ENCODE assay signal across 8 mouse cellular contexts in the genomic region with DNA sequence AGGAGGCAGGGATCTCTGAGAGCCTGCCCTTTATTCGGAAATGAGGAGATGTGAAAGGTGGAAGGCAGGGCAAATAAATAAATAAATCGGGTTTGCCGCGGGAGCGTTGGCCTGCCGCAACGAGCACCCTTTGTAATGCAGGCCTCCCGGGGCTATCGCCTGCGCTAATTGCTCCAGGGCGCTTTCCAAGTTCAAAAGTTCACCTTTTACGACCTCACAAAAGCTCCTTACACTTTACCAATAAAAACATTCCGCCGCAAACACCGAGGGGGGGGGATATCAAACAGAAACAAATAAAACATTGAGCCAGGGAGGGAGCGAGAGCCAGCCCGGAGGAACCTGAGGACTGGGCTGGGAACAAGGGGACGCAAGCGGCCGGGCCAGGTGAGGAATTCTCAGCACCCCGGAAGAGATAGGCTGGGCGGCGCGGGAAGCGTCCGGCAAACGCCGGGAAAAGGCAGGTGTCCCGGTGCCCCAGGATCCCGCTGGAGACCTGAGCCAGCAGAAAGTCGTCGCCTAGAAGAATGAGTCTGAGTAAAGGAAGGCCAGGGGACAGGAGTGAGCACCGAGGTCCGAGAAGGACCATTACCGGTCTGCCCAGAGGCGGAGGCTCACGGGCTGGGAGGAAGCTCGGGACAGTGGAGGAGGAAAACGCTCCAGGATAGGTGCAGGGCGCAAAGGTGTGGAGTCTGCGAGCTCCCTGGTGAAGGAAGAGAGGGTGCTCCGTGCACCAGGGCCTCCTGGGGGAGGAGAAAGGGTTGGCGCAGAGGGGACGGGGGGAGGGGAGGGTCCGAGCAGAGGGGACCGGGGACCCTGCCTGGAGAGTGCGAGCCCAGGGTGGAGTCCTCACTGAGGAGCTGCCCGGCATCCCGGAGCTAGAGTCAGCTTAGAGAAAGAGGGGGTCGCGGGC. TPM values are rescaled to one million over a fixed set of nuclear protein-coding genes. Genes with fewer than 3 reads are reported as not detected.
A peak's percentile ranks its signal among the peaks of the same experiment; 100 is the strongest.
DNase-seq lines count a peak whose midpoint lies in the region; ATAC-seq and TF ChIP-seq lines count a peak whose summit lies in the region.

No protein-coding gene starts in this region.

- ATAC-seq in erythroblast, adult 5-6 weeks (replicated peaks; ENCODE audit: low FRiP score, poor library complexity, severe bottlenecking) = no peak
- peak; percentile 72 for ATAC-seq in limb, embryonic 12.5 days (ENCODE audit: insufficient number of reproducible peaks, insufficient read depth, low FRiP score, low TSS enrichment, low read depth)
- ATAC-seq in midbrain, embryonic 16.5 days = peak; percentile 75

- no peak overlapping the region for H3K27ac ChIP-seq in CH12.LX (ENCODE audit: insufficient read depth, low read depth)
- H3K27ac ChIP-seq in cortical plate, adult 2 months (ENCODE audit: insufficient read depth, low read length) = no peak overlapping the region
- peak overlapping the region; percentile 91 for H3K27ac ChIP-seq in hindbrain, embryonic 10.5 days
- no peak overlapping the region for H3K27ac ChIP-seq in limb, embryonic 12.5 days
- no peak overlapping the region for H3K27ac ChIP-seq in midbrain, embryonic 16.5 days (ENCODE audit: low read length)

- no peak for TF ChIP-seq POLR2A in CH12.LX (IDR thresholded peaks at IDR 0.05; ENCODE audit: low read depth, low read length)
- no peak for TF ChIP-seq POLR2A in cortical plate, adult 2 months (IDR thresholded peaks at IDR 0.05; ENCODE audit: extremely low read depth, insufficient read depth, low read length)

- dilution Hi-C loops in CH12.LX (cut with MboI; ENCODE audit: extremely low pct_ligation_motif_present, extremely low pct_unique_long_range_greater_than_20kb, low sequenced_read_pairs) = no loop called here

- in situ Hi-C loops in CH12.LX (cut with MboI; ENCODE audit: low pct_ligation_motif_present, low pct_unique_long_range_greater_than_20kb, low sequenced_read_pairs) = no loop called here

- TF ChIP-seq EP300 in CH12.LX (IDR thresholded peaks at IDR 0.05; ENCODE audit: low read length) = no peak

- TF ChIP-seq CTCF in CH12.LX (conservative IDR thresholded peaks at IDR 0.05 in 1 of 2, IDR thresholded peaks at IDR 0.05 in 1 of 2; ENCODE audit: low read depth in 2 of 2, low read length in 2 of 2) = no peak
- no peak for TF ChIP-seq CTCF in cortical plate, adult 2 months (IDR thresholded peaks at IDR 0.05; ENCODE audit: extremely low read depth, insufficient read depth, low read length)

- no peaks in the 10 kb centered on the region for H3K36me3 ChIP-seq in erythroblast, embryonic 14.5 days (ENCODE audit: control insufficient read depth)
- H3K36me3 ChIP-seq in CH12.LX (replicated peaks in 1 of 2; ENCODE audit: control insufficient read depth in 1 of 2, insufficient read depth in 1 of 2, low read length in 1 of 2) = no peaks in the 10 kb centered on the region
- no peaks in the 10 kb centered on the region for H3K36me3 ChIP-seq in hindbrain, embryonic 10.5 days
- H3K36me3 ChIP-seq in limb, embryonic 12.5 days = no peaks in the 10 kb centered on the region
- H3K36me3 ChIP-seq in midbrain, embryonic 16.5 days (ENCODE audit: control insufficient read depth, insufficient read depth, low read length) = no peaks in the 10 kb centered on the region

- peak overlapping the region; percentile 22 for H3K9ac ChIP-seq in CH12.LX (ENCODE audit: insufficient read depth, low read depth)
- H3K9ac ChIP-seq in limb, embryonic 12.5 days (replicated peaks) = peak overlapping the region; percentile 65
- H3K9ac ChIP-seq in midbrain, embryonic 16.5 days (ENCODE audit: low read depth, low read length) = peak overlapping the region; percentile 75

- no peaks in the 10 kb centered on the region; the same call in 1 of the 2 replicates for H3K79me2 ChIP-seq in CH12.LX (replicated peaks; ENCODE audit: control insufficient read depth, extremely low read depth, insufficient read depth, poor library complexity, severe bottlenecking)

- no peak for DNase-seq in CH12.LX (ENCODE audit: extremely low read depth)
- peak; percentile 63 for DNase-seq in hindbrain, embryonic 10.5 days (ENCODE audit: low spot score)
- DNase-seq in gastrocnemius, adult 18-20 months (ENCODE audit: low spot score) = no peak

- no peak for TF ChIP-seq RAD21 in CH12.LX (IDR thresholded peaks at IDR 0.05; ENCODE audit: low read depth, low read length)

- H3K9me3 ChIP-seq in erythroblast, embryonic 14.5 days (ENCODE audit: control insufficient read depth, low read length) = peaks cover 3% of the 10 kb centered on the region; the same call in 1 of the 2 replicates
- no peaks in the 10 kb centered on the region for H3K9me3 ChIP-seq in CH12.LX (replicated peaks; ENCODE audit: low read length)
- no peaks in the 10 kb centered on the region for H3K9me3 ChIP-seq in hindbrain, embryonic 10.5 days
- no peaks in the 10 kb centered on the region for H3K9me3 ChIP-seq in limb, embryonic 12.5 days
- no peaks in the 10 kb centered on the region for H3K9me3 ChIP-seq in midbrain, embryonic 16.5 days (replicated peaks; ENCODE audit: control insufficient read depth, low read length, poor library complexity, severe bottlenecking)

- peak overlapping the region; percentile 75 for H3K4me3 ChIP-seq in erythroblast, embryonic 14.5 days (replicated peaks)
- peak overlapping the region; percentile 73 to 87 (median 86) for H3K4me3 ChIP-seq in CH12.LX (replicated peaks in 1 of 3; ENCODE audit: low read depth in 2 of 3, low read length in 2 of 3, poor library complexity in 1 of 3)
- peak overlapping the region; percentile 70 for H3K4me3 ChIP-seq in cortical plate, adult 2 months (ENCODE audit: insufficient read depth, low read length)
- peak overlapping the region; percentile 93 for H3K4me3 ChIP-seq in hindbrain, embryonic 10.5 days
- H3K4me3 ChIP-seq in limb, embryonic 12.5 days (replicated peaks) = peak overlapping the region; percentile 83
- H3K4me3 ChIP-seq in midbrain, embryonic 16.5 days (ENCODE audit: low read depth, low read length) = peak overlapping the region; percentile 87

- peaks cover 54% of the 10 kb centered on the region for H3K27me3 ChIP-seq in erythroblast, embryonic 14.5 days (ENCODE audit: control insufficient read depth)
- peaks cover 7% of the 10 kb centered on the region for H3K27me3 ChIP-seq in CH12.LX (replicated peaks)
- peaks cover 8% of the 10 kb centered on the region for H3K27me3 ChIP-seq in hindbrain, embryonic 10.5 days (ENCODE audit: insufficient read depth, poor library complexity, severe bottlenecking)
- H3K27me3 ChIP-seq in limb, embryonic 12.5 days = peaks cover 13% of the 10 kb centered on the region
- peaks cover 5% of the 10 kb centered on the region for H3K27me3 ChIP-seq in midbrain, embryonic 16.5 days (ENCODE audit: control insufficient read depth, insufficient read depth, low read depth, low read length)

- peaks cover 25% of the 10 kb centered on the region for H3K4me1 ChIP-seq in erythroblast, embryonic 14.5 days (ENCODE audit: control insufficient read depth)
- H3K4me1 ChIP-seq in CH12.LX (ENCODE audit: control insufficient read depth in 1 of 2, insufficient read depth in 2 of 2) = peaks cover 0 to 17% of the 10 kb centered on the region in 2 experiments; a peak in 2 of 4 replicates
- H3K4me1 ChIP-seq in cortical plate, adult 2 months (ENCODE audit: control insufficient read depth, insufficient read depth, low read length) = no peaks in the 10 kb centered on the region
- peaks cover 40% of the 10 kb centered on the region for H3K4me1 ChIP-seq in hindbrain, embryonic 10.5 days (replicated peaks)
- H3K4me1 ChIP-seq in limb, embryonic 12.5 days (replicated peaks) = peaks cover 13% of the 10 kb centered on the region
- peaks cover 15% of the 10 kb centered on the region for H3K4me1 ChIP-seq in midbrain, embryonic 16.5 days (ENCODE audit: control insufficient read depth, insufficient read depth, low read length)

- WGBS in hindbrain, embryonic 10.5 days = under 1% methylated on average over 51 of the region's 51 CpGs
- WGBS in limb, embryonic 12.5 days = under 1% methylated on average over 46 of the region's 51 CpGs
- WGBS in midbrain, embryonic 16.5 days = under 1% methylated on average over 51 of the region's 51 CpGs

- H3K4me2 ChIP-seq in CH12.LX (ENCODE audit: insufficient read depth, low read depth, poor library complexity, severe bottlenecking) = peak overlapping the region; percentile 95
- H3K4me2 ChIP-seq in limb, embryonic 12.5 days = peak overlapping the region; percentile 99
- peak overlapping the region; percentile 99 for H3K4me2 ChIP-seq in midbrain, embryonic 16.5 days (ENCODE audit: low read length)

TF ChIP-seq in CH12.LX, 34 proteins besides CTCF, POLR2A, EP300 and RAD21 (continues in another document):
- TF ChIP-seq MAFK (IDR thresholded peaks at IDR 0.05; ENCODE audit: insufficient replicate concordance, low read length) (no peak), NELFE (IDR thresholded peaks at IDR 0.05; ENCODE audit: low read depth, low read length) (no peak), UBTF (IDR thresholded peaks at IDR 0.05; ENCODE audit: low read depth, low read length) (no peak), SIN3A (IDR thresholded peaks at IDR 0.05; ENCODE audit: low read length) (no peak)

RNA-seq across cellular contexts. Expression of a gene that starts 2.1 kb away (rescaled TPM):
- polyA plus RNA-seq in erythroblast, embryonic 14.5 days (2012) = not detected in 2 replicates
- total RNA-seq in erythroblast, adult 5-6 weeks (2015; ENCODE audit: low replicate concordance) = not detected in 2 replicates
- total RNA-seq in erythroblast, adult 5-6 weeks (2017; ENCODE audit: low replicate concordance) = 0.94 and 5.6 TPM in 2 replicates
- total RNA-seq in CH12.LX (2012; rRNA removed) (5.8 and 6.1 TPM in 2 replicates), CH12.LX (2014; rRNA removed) (5.0 and 5.6 TPM in 2 replicates)
- 6.1 and 6.2 TPM in 2 replicates for polyA plus RNA-seq in CH12.LX (2012; ENCODE audit: insufficient read length, low read depth)
- polyA plus RNA-seq in cortical plate, adult 2 months (2012; rRNA removed) = 7.7 and 7.9 TPM in 2 replicates
- 5.1 and 12.6 TPM in 2 replicates for polyA plus RNA-seq in hindbrain, embryonic 10.5 days (2016; fragmentation: Nextera tagmentation; extraction: Ambion mirVana)
- 0.83 and 0.85 TPM in 2 replicates for polyA plus RNA-seq in limb, embryonic 12.5 days (2016; fragmentation: Nextera tagmentation; extraction: Ambion mirVana)
- 0.84 and 1.4 TPM in 2 replicates for polyA plus RNA-seq in midbrain, embryonic 16.5 days (2015; fragmentation: Nextera tagmentation; extraction: Ambion mirVana)
- total RNA-seq in gastrocnemius, adult 18-20 months (2021) = 1 to 10 TPM; 3.5 to 4.1 TPM

RNA-seq across cellular contexts. Expression of a gene that starts 6.4 kb away (rescaled TPM):
- polyA plus RNA-seq in erythroblast, embryonic 14.5 days (2012) = 0.01 TPM in 2 replicates
- 0.58 TPM in 1 of 2 replicates, not detected in the other for total RNA-seq in erythroblast, adult 5-6 weeks (2015; ENCODE audit: low replicate concordance)
- total RNA-seq in erythroblast, adult 5-6 weeks (2017; ENCODE audit: low replicate concordance) = 0.09 TPM in 1 of 2 replicates, not detected in the other
- total RNA-seq in CH12.LX (2012; rRNA removed) (3.9 and 4.3 TPM in 2 replicates), CH12.LX (2014; rRNA removed) (4.7 and 5.5 TPM in 2 replicates)
- 8.4 and 8.5 TPM in 2 replicates for polyA plus RNA-seq in CH12.LX (2012; ENCODE audit: insufficient read length, low read depth)
- 2.0 TPM in 2 replicates for polyA plus RNA-seq in cortical plate, adult 2 months (2012; rRNA removed)
- 1.7 and 2.1 TPM in 2 replicates for polyA plus RNA-seq in hindbrain, embryonic 10.5 days (2016; fragmentation: Nextera tagmentation; extraction: Ambion mirVana)
- polyA plus RNA-seq in limb, embryonic 12.5 days (2016; fragmentation: Nextera tagmentation; extraction: Ambion mirVana) = 4.7 and 6.2 TPM in 2 replicates
- 3.2 and 3.5 TPM in 2 replicates for polyA plus RNA-seq in midbrain, embryonic 16.5 days (2015; fragmentation: Nextera tagmentation; extraction: Ambion mirVana)
- total RNA-seq in gastrocnemius, adult 18-20 months (2021) = 1 to 10 TPM; 3.3 to 5.3 TPM

Comparison
In these comparisons a context has a peak if more than half of its experiments do, and no peak if none do; other contexts are left out.
1. H3K9ac ChIP-seq: peak in every context shown above with its lines; median percentile 75 in midbrain, embryonic 16.5 days; 65 in limb, embryonic 12.5 days; 22 in CH12.LX.